Mouse (Mus musculus) embryo, embryonic 11 days (tissue): ENCODE measurements around the gene Cdk8.

ENCODE experiments used
- DNase-seq: peaks from one replicate; pipeline ENCODE4 v3.0.0-alpha.2; 2015

Cdk8 gene

GRCm38 (mm10) chr5:146234336-146234735, 3.3 kb downstream of the Cdk8 start:
- no peak for DNase-seq

GRCm38 (mm10) chr5:146238274-146238673, 7.2 kb downstream of the Cdk8 start:
- DNase-seq: no peak

GRCm38 (mm10) chr5:146240771-146241170, 9.7 kb downstream of the Cdk8 start:
- DNase-seq: no peak

GRCm38 (mm10) chr5:146241202-146241601, 10.2 kb downstream of the Cdk8 start:
- no peak for DNase-seq

GRCm38 (mm10) chr5:146245193-146245592, 14.2 kb downstream of the Cdk8 start:
- DNase-seq: no peak

GRCm38 (mm10) chr5:146245646-146246370, 14.8 kb downstream of the Cdk8 start:
- DNase-seq: no peak

- DNase-seq: no peak
These were observed 15.4 kb downstream of the Cdk8 start for GRCm38 (mm10) chr5:146246386-146246785.

- no peak for DNase-seq
These were observed 16.7 kb downstream of the Cdk8 start for GRCm38 (mm10) chr5:146247709-146248108.

- no peak for DNase-seq
These were observed 17.7 kb downstream of the Cdk8 start for GRCm38 (mm10) chr5:146248746-146249145.

GRCm38 (mm10) chr5:146250369-146251075, 19.5 kb downstream of the Cdk8 start:
- DNase-seq: no peak

- no peak for DNase-seq
These were observed 20.8 kb downstream of the Cdk8 start for GRCm38 (mm10) chr5:146251663-146252429.

GRCm38 (mm10) chr5:146253644-146254043, 22.6 kb downstream of the Cdk8 start:
- DNase-seq: no peak

- DNase-seq: peak; percentile 39
These were observed 29.0 kb downstream of the Cdk8 start for GRCm38 (mm10) chr5:146260003-146260402.

GRCm38 (mm10) chr5:146265934-146266591, 35.0 kb downstream of the Cdk8 start:
- no peak for DNase-seq

- no peak for DNase-seq
These were observed 36.7 kb downstream of the Cdk8 start for GRCm38 (mm10) chr5:146267776-146268175.

GRCm38 (mm10) chr5:146270593-146270992, 39.6 kb downstream of the Cdk8 start:
- DNase-seq: no peak

GRCm38 (mm10) chr5:146271662-146272061, 40.6 kb downstream of the Cdk8 start:
- DNase-seq: no peak

GRCm38 (mm10) chr5:146273096-146273495, 42.1 kb downstream of the Cdk8 start:
- DNase-seq: no peak

- no peak for DNase-seq
These were observed 43.5 kb downstream of the Cdk8 start for GRCm38 (mm10) chr5:146274420-146275045.

GRCm38 (mm10) chr5:146277513-146277912, 46.5 kb downstream of the Cdk8 start:
- no peak for DNase-seq

GRCm38 (mm10) chr5:146280012-146280411, 49.0 kb downstream of the Cdk8 start:
- DNase-seq: no peak

- DNase-seq: no peak
These were observed 50.3 kb downstream of the Cdk8 start for GRCm38 (mm10) chr5:146281241-146281818.
